Mouse (Mus musculus) stomach, embryonic 16.5 days (tissue): Measurements from ENCODE around the gene Sorbs2. TPM values are rescaled to one million over a fixed set of nuclear protein-coding genes. Genes with fewer than 3 reads are reported as not detected.
A peak's percentile ranks its signal among the peaks of the same experiment; 100 is the strongest.

Source experiments
- ATAC-seq: fragments of 200-750 bp; cut with Nextera tagmentation; 2 replicates; pipeline ENCODE4 v1.8.0; 2017; ENCODE audit warnings: moderate number of reproducible peaks, moderate TSS enrichment; ENCODE audit not compliant: insufficient read depth, low FRiP score
- H3K27ac ChIP-seq: fragments of 300-500 bp; sonication (generic); 2 replicates; pipeline ENCODE4 v1.5.1; 2014; ENCODE audit warnings: low read length
- H3K27me3 ChIP-seq: fragments of 300-500 bp; sonication (generic); 2 replicates; pipeline ENCODE4 v1.6.1; 2014; ENCODE audit warnings: low read length, control low read depth, mixed read lengths; ENCODE audit not compliant: control insufficient read depth, insufficient read depth
- H3K36me3 ChIP-seq: fragments of 300-500 bp; sonication (generic); 2 replicates; pipeline ENCODE4 v1.6.1; 2014; ENCODE audit warnings: low read length; ENCODE audit not compliant: control insufficient read depth, insufficient read depth
- H3K4me1 ChIP-seq: fragments of 300-500 bp; sonication (generic); 2 replicates; pipeline ENCODE4 v1.6.1; 2014; ENCODE audit warnings: low read length, control low read depth, mixed read lengths; ENCODE audit not compliant: control insufficient read depth, insufficient read depth
- H3K4me2 ChIP-seq: fragments of 300-500 bp; sonication (generic); 2 replicates; pipeline ENCODE4 v1.6.1; 2014; ENCODE audit warnings: low read depth, low read length, mixed read lengths
- H3K4me3 ChIP-seq: fragments of 300-500 bp; sonication (generic); replicated peaks from 2 replicates; pipeline ENCODE4 v1.5.1; 2014; ENCODE audit warnings: mild to moderate bottlenecking, low read length
- H3K9ac ChIP-seq: fragments of 300-500 bp; sonication (generic); 2 replicates; pipeline ENCODE4 v1.6.1; 2014; ENCODE audit warnings: low read length
- H3K9me3 ChIP-seq: fragments of 300-500 bp; sonication (generic); replicated peaks from 2 replicates; pipeline ENCODE4 v1.6.1; 2016; ENCODE audit warnings: low read length, control low read depth; ENCODE audit not compliant: control insufficient read depth
- WGBS: fragments of 180-500 bp; shearing (Covaris S2); extraction: QIAGEN DNeasy Blood & Tissue Kit; methylation state at CpG from one replicate; pipeline ENCODE4 v1.1.7; 2014; 5-methylcytosine and 5-hydroxymethylcytosine counted together
- polyA plus RNA-seq: library from polyadenylated mRNA; unstranded; fragments of >200 nt; fragmentation: Nextera tagmentation; extraction: Ambion mirVana; gene quantifications from 2 replicates; pipeline ENCODE4 v1.2.1, GENCODE M21; 2015

Gene Sorbs2
- polyA plus RNA-seq, 1 experiment from 2014 or later = 28.3 TPM

GRCm38 (mm10) chr8:45626406-45626805 lies 118.8 kb downstream of the Sorbs2 start:
- 54% methylated on average over 5 of the region's 5 CpGs for WGBS
- Histone ChIP-seq H3K27ac (no peak overlapping the region), H3K4me1 (no peaks in the 10 kb centered on the region), H3K27me3 (no peaks in the 10 kb centered on the region), H3K36me3 (no peaks in the 10 kb centered on the region), H3K9ac (no peak overlapping the region), H3K9me3 (no peaks in the 10 kb centered on the region), H3K4me2 (no peak overlapping the region), H3K4me3 (no peak overlapping the region)
- no peak for ATAC-seq

GRCm38 (mm10) chr8:45627246-45628241 lies 120.0 kb downstream of the Sorbs2 start:
- Histone ChIP-seq H3K9ac (peak overlapping the region; percentile 82), H3K27ac (peak overlapping the region; percentile 87), H3K9me3 (no peaks in the 10 kb centered on the region), H3K36me3 (no peaks in the 10 kb centered on the region), H3K4me2 (peak overlapping the region; percentile 89), H3K4me3 (peak overlapping the region; percentile 57), H3K4me1 (no peaks in the 10 kb centered on the region), H3K27me3 (no peaks in the 10 kb centered on the region)
- 2% methylated on average over 28 of the region's 28 CpGs for WGBS
- peak; percentile 92 for ATAC-seq

- ATAC-seq = peak; percentile 54; the same call in 1 of the 2 replicates
- Histone ChIP-seq H3K4me1 (no peaks in the 10 kb centered on the region), H3K4me3 (peak overlapping the region; percentile 57), H3K9ac (peak overlapping the region; percentile 8; the same call in 1 of the 2 replicates), H3K27ac (peak overlapping the region; percentile 15), H3K9me3 (no peaks in the 10 kb centered on the region), H3K36me3 (no peaks in the 10 kb centered on the region), H3K4me2 (peak overlapping the region; percentile 89), H3K27me3 (no peaks in the 10 kb centered on the region)
- 19% methylated on average over 9 of the region's 9 CpGs for WGBS
Observed at GRCm38 (mm10) chr8:45628421-45629065, 121.0 kb downstream of the Sorbs2 start.

GRCm38 (mm10) chr8:45629066-45629430 lies 121.5 kb downstream of the Sorbs2 start:
- Histone ChIP-seq H3K36me3 (no peaks in the 10 kb centered on the region), H3K4me2 (peak overlapping the region; percentile 89), H3K4me3 (peak overlapping the region; percentile 57), H3K27ac (peak overlapping the region; percentile 15), H3K27me3 (no peaks in the 10 kb centered on the region), H3K9me3 (no peaks in the 10 kb centered on the region), H3K9ac (no peak overlapping the region), H3K4me1 (no peaks in the 10 kb centered on the region)
- ATAC-seq = no peak
- 59% methylated on average over 8 of the region's 8 CpGs for WGBS

- Histone ChIP-seq H3K4me2 (no peak overlapping the region), H3K4me1 (no peaks in the 10 kb centered on the region), H3K9ac (no peak overlapping the region), H3K27ac (no peak overlapping the region), H3K9me3 (no peaks in the 10 kb centered on the region), H3K4me3 (no peak overlapping the region), H3K27me3 (no peaks in the 10 kb centered on the region), H3K36me3 (no peaks in the 10 kb centered on the region)
- ATAC-seq = no peak
- 55% methylated on average over 8 of the region's 8 CpGs for WGBS
Observed at GRCm38 (mm10) chr8:45631023-45631422, 123.4 kb downstream of the Sorbs2 start.

- Histone ChIP-seq H3K4me2 (no peak overlapping the region), H3K27me3 (no peaks in the 10 kb centered on the region), H3K4me1 (no peaks in the 10 kb centered on the region), H3K27ac (no peak overlapping the region), H3K36me3 (no peaks in the 10 kb centered on the region), H3K9me3 (no peaks in the 10 kb centered on the region), H3K4me3 (no peak overlapping the region), H3K9ac (no peak overlapping the region)
- WGBS = 73% methylated on average over 6 of the region's 6 CpGs
- ATAC-seq = no peak
Observed at GRCm38 (mm10) chr8:45635155-45635554, 127.6 kb downstream of the Sorbs2 start.

- no peak overlapping the region for H3K27ac ChIP-seq
- H3K9me3 ChIP-seq = no peaks in the 10 kb centered on the region
- no peaks in the 10 kb centered on the region for H3K4me1 ChIP-seq
- 71% methylated on average over 1 of the region's 1 CpGs for WGBS
- H3K9ac ChIP-seq = no peak overlapping the region
- ATAC-seq = no peak
- H3K4me3 ChIP-seq = no peak overlapping the region
- H3K36me3 ChIP-seq = no peaks in the 10 kb centered on the region
- H3K4me2 ChIP-seq = no peak overlapping the region
- H3K27me3 ChIP-seq = no peaks in the 10 kb centered on the region
Observed at GRCm38 (mm10) chr8:45637745-45638144, 130.2 kb downstream of the Sorbs2 start.

GRCm38 (mm10) chr8:45639444-45639843 lies 131.9 kb downstream of the Sorbs2 start:
- Histone ChIP-seq H3K9ac (no peak overlapping the region), H3K27ac (no peak overlapping the region)

GRCm38 (mm10) chr8:45644651-45645050 lies 137.1 kb downstream of the Sorbs2 start:
- no peak overlapping the region for H3K9ac ChIP-seq
- no peaks in the 10 kb centered on the region for H3K27me3 ChIP-seq
- WGBS = 82% methylated on average over 2 of the region's 2 CpGs
- H3K36me3 ChIP-seq = no peaks in the 10 kb centered on the region
- no peak for ATAC-seq
- H3K4me1 ChIP-seq = 0 out of 2 replicates have a peak, but pooled peaks cover 2% of the 10 kb centered on the region
- H3K27ac ChIP-seq = no peak overlapping the region
- no peak overlapping the region for H3K4me2 ChIP-seq
- no peak overlapping the region for H3K4me3 ChIP-seq
- no peaks in the 10 kb centered on the region for H3K9me3 ChIP-seq

More at GRCm38 (mm10) chr8:45639444-45639843, 131.9 kb downstream of the Sorbs2 start:
- no peaks in the 10 kb centered on the region for H3K36me3 ChIP-seq
- no peaks in the 10 kb centered on the region for H3K9me3 ChIP-seq
- ATAC-seq = no peak
- H3K4me3 ChIP-seq = no peak overlapping the region
- H3K27me3 ChIP-seq = no peaks in the 10 kb centered on the region
- H3K4me1 ChIP-seq = 0 out of 2 replicates have a peak, but pooled peaks cover 2% of the 10 kb centered on the region
- no peak overlapping the region for H3K4me2 ChIP-seq
